Mouse (Mus musculus) stomach, postnatal 0 days (tissue): ENCODE measurements around the gene Cacul1.

Experiments
- CTCF ChIP-seq: IDR thresholded peaks from 2 replicates; pipeline ENCODE4 v1.5.1; 2016; ENCODE audit warnings: antibody characterized with exemption, low read depth, mild to moderate bottlenecking, moderate library complexity
- EP300 ChIP-seq: optimal IDR thresholded peaks from 2 replicates; pipeline ENCODE3; 2016; ENCODE audit warnings: antibody characterized with exemption

DNA sequence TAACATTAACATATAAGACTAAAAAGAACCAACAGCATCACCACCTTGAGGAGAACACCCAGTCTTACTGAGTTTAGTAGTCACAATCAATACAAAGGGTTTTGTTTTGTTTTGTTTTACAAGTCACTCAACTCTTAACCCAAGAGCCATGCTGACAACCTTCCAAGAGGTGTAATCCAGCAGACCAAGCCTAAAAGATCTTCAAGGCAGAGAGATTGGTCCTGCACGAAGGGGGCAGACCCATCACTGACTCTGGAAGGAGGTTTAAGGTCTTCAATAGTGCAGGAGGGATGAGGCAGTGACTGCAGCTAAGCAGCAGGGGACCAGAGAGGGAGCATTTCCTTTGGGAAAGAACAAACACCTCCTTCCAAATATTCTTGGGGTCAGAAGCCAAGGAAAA, 55.7 kb downstream of the Cacul1 start:
- TF ChIP-seq CTCF: no peak
- TF ChIP-seq EP300: no peak
